Mouse (Mus musculus) embryonic fibroblast, embryonic 13.5 days (primary cell): ENCODE results near the gene Cbx1.

Source experiments
- CTCF ChIP-seq: IDR thresholded peaks from 2 replicates; pipeline ENCODE4 v1.5.1; 2011; ENCODE audit warnings: mild to moderate bottlenecking, control low read depth, low read length, moderate library complexity, borderline replicate concordance; ENCODE audit not compliant: insufficient read depth
- POLR2A ChIP-seq: IDR thresholded peaks from 2 replicates; pipeline ENCODE4 v1.6.1; 2011; ENCODE audit warnings: low read depth, mild to moderate bottlenecking, control low read depth, low read length, moderate library complexity

DNA sequence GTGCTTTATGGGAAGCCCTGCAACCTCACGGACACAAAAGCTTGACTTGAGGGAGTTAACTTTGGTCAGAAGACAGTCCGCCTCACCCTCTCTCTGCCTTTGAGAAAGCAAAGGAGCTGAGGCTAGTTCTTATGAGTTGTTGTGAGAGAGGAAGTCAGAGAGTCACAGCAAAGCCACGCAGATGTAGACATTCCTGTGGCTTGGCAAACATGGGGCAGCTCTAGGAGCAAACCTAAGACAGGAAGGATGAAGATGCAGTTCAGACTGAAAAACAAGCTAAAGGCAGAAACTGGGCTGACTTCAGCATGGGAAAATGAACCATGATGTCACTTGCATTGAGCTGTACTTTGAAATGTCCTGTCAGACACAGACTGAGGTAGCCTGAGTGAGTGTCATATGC is 41.4 kb upstream of the Cbx1 start:
- TF ChIP-seq POLR2A, result peak; percentile 71
- no peak for TF ChIP-seq CTCF
